Mouse (Mus musculus) lung, postnatal 0 days (tissue): ENCODE results near the gene Smarcd3.

Experiments used
- CTCF ChIP-seq: IDR thresholded peaks from 2 replicates; pipeline ENCODE4 v1.5.1; 2016; ENCODE audit warnings: antibody characterized with exemption, mild to moderate bottlenecking
- EP300 ChIP-seq: IDR thresholded peaks from 2 replicates; pipeline ENCODE4 v1.6.1; 2016; ENCODE audit warnings: antibody characterized with exemption, mild to moderate bottlenecking, control low read depth

DNA sequence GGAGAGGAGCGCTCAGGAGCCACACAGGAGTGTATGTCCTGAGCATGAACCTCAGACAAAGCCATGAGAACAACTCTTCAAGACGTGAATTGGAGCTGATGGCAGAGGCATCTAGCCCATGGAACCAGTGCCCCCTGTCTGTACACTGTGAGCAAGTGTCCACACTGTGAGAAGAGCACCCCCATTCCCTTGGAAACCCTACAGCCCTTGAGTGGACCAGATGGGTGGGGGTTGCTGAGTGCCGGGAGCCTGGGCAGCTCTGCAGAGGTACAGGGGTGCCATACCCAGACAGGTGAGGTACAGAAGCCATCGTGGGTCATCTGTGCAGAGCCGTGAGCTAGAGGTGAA is 11.9 kb downstream of the Smarcd3 start:
- TF ChIP-seq CTCF (peak; percentile 39), EP300 (no peak)
